Mouse (Mus musculus) fibroblast of lung, adult 2 months (primary cell): ENCODE measurements around the gene Plagl2.

Experiments
- DNase-seq: peaks from one replicate; pipeline ENCODE4 v3.0.0-alpha.2; 2011; ENCODE audit warnings: low read depth

Gene Plagl2

DNA sequence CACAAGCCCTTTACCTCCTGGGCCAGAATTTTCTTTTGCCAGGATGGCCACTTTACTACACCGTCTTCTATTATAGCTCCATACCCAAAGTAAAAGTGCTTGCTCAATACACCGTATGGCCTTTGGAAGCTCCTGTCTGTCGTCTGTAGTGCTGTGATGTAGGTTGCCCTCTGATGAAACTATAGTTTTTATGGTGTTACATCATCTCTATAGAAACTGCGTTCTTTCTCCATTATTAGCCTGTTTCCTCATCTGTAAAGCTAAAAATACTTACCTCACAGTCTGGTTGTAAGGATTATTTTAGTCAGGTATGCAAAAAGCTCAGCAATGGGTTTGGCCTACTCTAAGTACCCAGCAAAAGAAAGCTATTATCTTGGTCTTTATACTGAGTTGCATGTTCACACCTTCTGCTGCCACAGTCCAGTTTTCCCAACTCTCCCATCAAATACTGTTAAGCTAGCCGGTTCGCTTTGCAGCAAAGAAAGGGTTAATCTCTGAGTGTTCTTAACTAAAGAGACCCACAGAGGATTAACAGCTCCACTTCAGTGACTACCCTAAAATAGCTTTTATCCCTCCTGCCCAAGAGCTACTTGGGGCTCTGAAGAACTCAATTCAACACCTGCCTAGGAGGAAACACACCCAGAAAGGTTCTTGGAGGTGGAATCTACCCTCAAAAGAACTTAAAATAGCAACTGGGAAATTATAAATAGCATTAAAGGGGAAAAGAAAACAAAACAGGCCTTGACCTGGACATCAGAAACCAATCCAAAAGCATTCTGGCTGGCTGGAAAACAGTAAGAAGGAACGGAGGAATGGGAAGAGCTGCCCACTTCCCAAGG, 2.0 kb downstream of the Plagl2 start:
- DNase-seq = no peak

DNA sequence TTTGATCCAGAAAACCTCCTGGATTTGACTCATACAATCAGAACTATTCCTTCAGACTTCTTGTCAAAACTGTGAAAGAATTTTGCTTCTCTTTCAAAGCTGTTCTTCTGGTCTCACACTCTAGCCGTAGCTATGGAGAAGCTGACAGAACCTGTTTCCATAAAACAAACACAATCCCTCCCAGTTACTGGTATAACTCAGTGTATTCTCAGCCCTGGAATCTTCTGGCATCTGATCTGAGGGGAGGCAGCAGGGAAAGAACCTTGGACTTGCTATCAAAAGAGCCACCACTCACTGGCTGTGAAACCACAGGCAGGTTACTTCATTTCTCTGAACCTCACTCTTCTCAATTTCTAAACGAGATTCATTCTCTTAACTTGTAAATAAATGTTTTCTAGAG, 2.8 kb downstream of the Plagl2 start:
- no peak for DNase-seq

- no peak for DNase-seq
Observed at GRCm38 (mm10) chr2:153237891-153238290, 3.3 kb downstream of the Plagl2 start.

GRCm38 (mm10) chr2:153237193-153237592, 4.0 kb downstream of the Plagl2 start:
- DNase-seq = no peak

- no peak for DNase-seq
Observed at GRCm38 (mm10) chr2:153228523-153228922, 12.7 kb downstream of the Plagl2 start.

- no peak for DNase-seq
Observed at GRCm38 (mm10) chr2:153227959-153228358, 13.3 kb downstream of the Plagl2 start.

DNA sequence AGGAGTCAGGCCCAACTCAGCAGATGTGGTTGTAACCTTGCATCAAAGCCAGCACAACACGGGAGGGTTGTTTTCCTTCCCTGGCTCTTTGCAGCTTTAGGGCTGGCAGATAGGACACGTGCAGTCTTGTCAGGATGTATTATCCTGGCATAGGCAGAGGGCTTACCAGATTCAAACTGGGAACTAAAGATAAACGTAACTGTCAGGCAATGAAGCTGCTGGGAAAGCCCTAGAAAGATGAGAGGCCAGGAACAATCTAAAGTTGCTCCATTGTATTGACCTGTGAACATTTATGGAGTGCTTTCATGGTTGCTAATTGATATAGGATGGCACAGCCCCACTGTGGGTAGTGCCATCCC, 15.7 kb downstream of the Plagl2 start:
- no peak for DNase-seq

DNA sequence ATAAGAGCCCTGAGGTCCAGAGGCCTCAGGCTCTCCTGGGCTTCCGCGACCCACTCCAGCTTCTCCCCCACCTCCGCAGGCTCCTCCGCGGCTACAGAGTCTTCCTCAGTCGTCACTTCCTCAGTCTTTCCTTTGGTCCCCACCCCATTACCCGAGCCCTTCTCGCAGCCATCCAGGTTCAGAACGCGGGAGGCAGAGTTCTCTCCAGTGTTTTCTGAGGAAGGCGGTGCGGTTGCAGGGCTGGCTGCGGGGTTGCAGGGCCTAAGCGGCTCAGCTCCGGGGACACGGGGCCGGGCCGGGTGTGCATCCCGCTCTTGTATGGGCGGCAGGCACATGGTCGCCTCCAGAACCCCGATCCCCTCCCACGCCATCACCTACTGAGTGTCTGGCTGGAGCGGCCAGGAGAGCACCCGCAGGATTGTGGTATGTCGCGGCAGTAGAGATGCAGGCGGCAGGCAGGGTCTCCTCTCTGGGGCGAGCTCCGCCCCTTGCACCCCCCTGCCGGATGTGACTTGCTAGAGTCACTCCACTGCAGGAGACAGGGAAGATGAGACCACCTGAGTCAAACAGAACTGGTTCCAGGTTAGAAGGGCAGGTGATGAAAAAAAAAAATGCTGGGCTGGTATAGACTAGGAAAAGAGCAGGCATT, 16.2 kb downstream of the Plagl2 start, which contains the start of gene Tspyl3:
Gene Tspyl3 (minus strand): TSS at position 496 of the 649 bp plus-strand sequence.
- no peak for DNase-seq

GRCm38 (mm10) chr2:153222566-153222965, 18.7 kb downstream of the Plagl2 start:
- no peak for DNase-seq

DNA sequence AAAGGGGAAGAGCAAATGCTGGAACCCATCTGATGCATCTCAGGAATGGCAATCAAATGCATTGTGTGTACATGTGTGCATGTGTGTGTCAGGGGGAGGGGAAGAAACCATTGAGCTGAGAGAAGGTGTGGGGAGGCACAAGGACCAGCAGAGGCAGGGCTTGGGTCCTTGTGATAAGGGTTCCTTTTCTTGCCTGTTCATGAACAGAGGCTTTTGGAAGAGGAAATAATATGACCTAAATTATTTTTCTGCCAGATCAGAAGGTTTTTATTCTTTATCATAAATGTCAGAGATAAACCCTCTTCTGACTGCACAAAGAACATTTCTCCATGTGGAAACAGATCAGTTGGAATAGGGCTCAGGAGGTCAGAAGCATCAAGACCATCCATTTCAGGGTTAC, 19.1 kb downstream of the Plagl2 start:
- no peak for DNase-seq

DNA sequence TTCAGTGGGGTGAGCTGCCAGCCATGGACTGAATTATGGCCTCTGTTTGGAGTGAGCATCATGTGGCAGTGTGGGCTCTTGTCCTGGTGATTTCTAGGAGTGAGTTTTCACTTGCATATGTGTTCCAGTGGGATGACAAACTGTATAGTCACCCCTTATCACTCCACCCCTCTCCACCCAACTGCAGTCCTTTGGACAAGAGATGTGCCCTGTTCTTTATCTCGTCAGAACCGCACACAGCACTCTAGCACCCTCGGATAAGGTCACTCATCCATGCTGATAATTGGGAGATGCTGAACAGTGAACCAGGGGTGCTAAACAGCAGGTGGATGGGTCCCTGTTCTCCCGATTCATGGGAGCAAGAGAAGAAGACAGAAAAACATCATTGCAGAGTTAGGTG, 19.6 kb downstream of the Plagl2 start:
- no peak for DNase-seq

DNA sequence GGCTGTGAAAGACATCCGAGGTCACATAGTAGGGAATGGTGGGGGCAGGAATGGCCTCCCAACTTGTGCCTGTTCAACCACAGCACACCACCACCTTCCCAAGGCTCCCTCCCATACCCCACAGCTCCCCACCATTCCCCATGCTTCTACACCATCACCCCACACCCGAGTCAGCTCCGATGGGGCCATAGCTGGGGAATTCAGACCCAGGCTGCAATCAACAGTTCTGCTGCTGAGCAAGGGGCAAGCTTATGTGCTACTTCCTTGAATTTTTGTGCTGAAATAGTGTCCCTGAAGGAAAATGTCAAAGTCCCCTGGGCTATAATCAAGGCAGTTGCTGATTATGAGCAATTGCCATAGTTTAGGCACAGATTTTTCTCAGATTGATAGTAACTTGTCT, 22.7 kb downstream of the Plagl2 start:
- no peak for DNase-seq

DNA sequence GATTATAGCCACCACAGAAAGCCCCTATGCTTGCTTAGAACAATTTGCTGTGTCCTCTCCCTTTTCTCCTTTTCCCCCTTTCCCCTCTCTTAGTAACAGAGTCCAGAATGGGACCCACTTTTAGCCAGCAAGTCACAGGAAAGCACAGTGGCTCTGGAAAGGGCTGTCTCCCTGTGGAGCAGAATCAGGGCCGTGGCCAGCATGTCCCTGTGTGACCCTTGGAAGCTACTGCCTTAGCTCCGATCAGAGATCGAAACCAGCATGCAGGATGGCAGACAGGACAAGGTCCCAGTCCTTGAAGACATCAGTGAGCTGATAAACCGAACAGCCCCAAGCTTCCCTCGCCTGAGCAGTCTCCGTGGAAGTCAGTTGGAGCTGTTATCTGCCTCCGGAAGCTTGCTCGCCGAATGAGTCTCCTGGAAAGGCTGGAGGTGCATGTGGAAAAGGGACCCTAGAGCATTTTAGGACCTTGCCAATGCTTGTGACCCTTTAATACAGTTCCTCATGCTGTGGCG, 23.3 kb downstream of the Plagl2 start:
- no peak for DNase-seq

- no peak for DNase-seq
Observed at GRCm38 (mm10) chr2:153215421-153215820, 25.8 kb downstream of the Plagl2 start.

GRCm38 (mm10) chr2:153214771-153215259, 26.4 kb downstream of the Plagl2 start:
- DNase-seq = no peak

- DNase-seq = no peak
Observed at GRCm38 (mm10) chr2:153213351-153213750, 27.9 kb downstream of the Plagl2 start.

- DNase-seq = no peak
Observed at GRCm38 (mm10) chr2:153211451-153211850, 29.8 kb downstream of the Plagl2 start.

GRCm38 (mm10) chr2:153209286-153209685, 31.9 kb downstream of the Plagl2 start:
- DNase-seq = no peak

DNA sequence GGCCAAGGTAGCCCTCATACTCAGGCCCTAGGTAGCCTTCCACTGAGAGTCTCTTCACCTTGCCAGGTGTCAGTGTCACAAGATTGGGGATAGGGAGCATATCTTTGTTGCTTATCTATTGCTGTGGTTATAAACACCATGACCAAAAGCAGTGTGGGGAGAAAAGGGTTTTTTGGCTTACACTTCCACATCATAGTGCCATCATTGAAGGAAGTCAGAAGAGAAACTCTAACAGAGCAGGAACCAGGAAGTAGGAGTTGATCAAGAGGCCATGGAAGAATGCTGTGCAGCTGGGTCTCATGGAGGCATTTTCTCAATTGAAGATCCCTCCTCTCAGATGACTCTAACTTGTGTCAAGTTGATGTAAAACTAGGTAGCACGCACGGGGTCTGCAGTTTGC, 33.1 kb downstream of the Plagl2 start:
- no peak for DNase-seq

DNA sequence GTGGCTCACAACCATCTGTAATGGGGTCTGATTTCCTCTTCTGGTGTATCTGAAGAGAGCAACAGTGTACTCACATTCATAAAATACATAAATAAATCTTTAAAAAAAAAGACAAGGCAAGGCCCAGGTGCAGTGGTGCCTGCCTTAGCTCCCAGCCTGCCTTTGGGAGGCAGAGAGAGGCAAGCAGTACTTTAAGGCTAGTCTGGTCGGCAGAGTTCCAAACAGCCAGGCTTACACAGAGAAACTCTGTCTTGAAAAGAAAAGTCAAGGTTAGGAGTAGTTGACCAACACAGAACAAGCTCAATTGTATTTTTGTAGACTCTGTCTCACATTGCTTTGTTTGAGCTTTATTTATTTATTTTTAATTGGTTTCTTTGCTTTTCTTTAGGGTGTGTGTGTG, 38.5 kb downstream of the Plagl2 start:
- DNase-seq = no peak

DNA sequence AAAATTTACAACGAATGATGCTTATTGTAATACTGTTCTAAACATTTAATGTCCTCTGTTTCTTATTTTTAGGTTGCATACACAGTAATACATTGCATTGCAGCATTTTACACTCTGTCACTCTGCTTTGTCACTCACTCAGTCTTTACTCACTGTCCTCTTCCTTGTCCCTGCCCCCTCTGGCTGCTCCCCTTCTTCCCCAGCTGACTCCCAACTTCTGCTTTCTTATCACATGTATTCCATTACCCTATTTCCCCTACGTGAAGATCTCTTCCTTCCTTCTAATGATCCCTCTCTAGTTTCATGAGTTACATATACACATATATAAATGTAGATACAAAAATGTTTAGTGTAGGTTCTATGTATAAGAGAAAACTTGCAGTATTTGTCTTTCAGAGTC, 42.1 kb downstream of the Plagl2 start:
- no peak for DNase-seq

- no peak for DNase-seq
Observed at GRCm38 (mm10) chr2:153198485-153198884, 42.7 kb downstream of the Plagl2 start.

DNA sequence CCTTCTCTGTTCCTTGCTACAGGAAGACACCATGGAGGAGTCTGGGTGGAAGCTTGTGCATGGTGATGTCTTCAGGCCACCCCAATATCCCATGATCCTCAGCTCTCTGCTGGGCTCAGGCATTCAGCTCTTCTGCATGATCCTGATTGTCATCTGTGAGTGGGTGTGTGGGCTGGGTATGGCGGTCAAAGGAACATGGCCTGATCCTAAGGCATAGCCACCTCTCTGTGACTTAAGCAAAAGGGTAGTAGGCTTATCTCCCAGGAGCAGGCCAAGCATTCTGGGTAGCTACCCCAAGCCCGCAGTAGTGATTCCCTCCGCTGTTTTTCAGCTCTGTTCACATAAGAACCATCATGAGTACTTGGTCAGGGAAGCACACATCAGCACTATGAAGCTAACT, 47.0 kb downstream of the Plagl2 start:
- DNase-seq = no peak
